ENCODE assay signal across 9 mouse cellular contexts in the genomic region with DNA sequence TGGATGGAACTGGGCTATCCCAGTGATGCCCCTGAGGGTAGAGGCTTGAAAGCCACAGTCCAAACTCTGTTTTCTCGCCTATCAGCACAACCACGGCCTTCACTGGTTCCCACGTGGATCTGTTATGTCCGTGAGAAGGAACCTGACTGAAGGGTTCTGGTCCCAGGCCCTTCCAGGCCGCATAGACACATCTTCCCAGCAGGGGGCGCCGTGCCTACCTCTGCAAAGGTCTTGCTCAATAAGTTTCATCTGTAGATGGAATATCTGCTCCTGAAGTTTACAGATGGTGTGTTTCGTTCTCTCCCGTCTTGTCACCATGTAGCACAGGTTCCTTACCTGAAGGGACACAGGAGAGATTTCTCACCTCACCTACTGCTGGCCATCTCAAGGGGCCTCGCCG. TPM values are rescaled to one million over a fixed set of nuclear protein-coding genes. Genes with fewer than 3 reads are reported as not detected.
DNase-seq lines count a peak whose midpoint lies in the region; ATAC-seq and TF ChIP-seq lines count a peak whose summit lies in the region.
"Had no signal": no experiment of that assay in that cellular context is flagged by ENCODE, and none has a peak within 500 bp of the region (broad histone marks: within the 10 kb centered on the region; RNA-seq: fewer than 3 reads in every experiment).

No protein-coding gene starts in this region.

- DNase-seq in forebrain, postnatal 0 days, result peak; percentile 75
- peak; percentile 88 for DNase-seq in MN1 (ENCODE audit: low spot score)
- peak; percentile 90 to 91 for DNase-seq in cerebellum, postnatal 10 days
- peak; percentile 76 for DNase-seq in heart, adult 8-10 months (ENCODE audit: low spot score)
- peak; percentile 42 to 82 for DNase-seq in left cerebral cortex, postnatal 10 days (ENCODE audit: extremely low spot score in 1 of 2, low spot score in 2 of 2)
- DNase-seq in naive thymus-derived CD4-positive, alpha-beta T cell, adult 2 months (ENCODE audit: low read depth), result peak; percentile 85
- peak; percentile 79 for DNase-seq in stomach, postnatal 0 days (ENCODE audit: low spot score)

- 39% methylated on average over 11 of the region's 11 CpGs for WGBS in forebrain, postnatal 0 days
- 37% methylated on average over 11 of the region's 11 CpGs for WGBS in forebrain, embryonic 13.5 days
- WGBS in stomach, postnatal 0 days, result 29% methylated on average over 11 of the region's 11 CpGs

- H3K27me3 ChIP-seq in forebrain, postnatal 0 days (ENCODE audit: insufficient read depth, low read length), result no peaks in the 10 kb centered on the region
- H3K27me3 ChIP-seq in forebrain, embryonic 13.5 days, result no peaks in the 10 kb centered on the region
- H3K27me3 ChIP-seq in stomach, postnatal 0 days (ENCODE audit: control insufficient read depth, insufficient read depth, low read length), result no peaks in the 10 kb centered on the region
- H3K27me3 ChIP-seq: lung, embryonic 15.5 days had no signal

- intact Hi-C loops in left cerebral cortex, postnatal 10 days (cut with DNase I), result loop anchor here (5.0 kb wide), 1 partner anchor 36 kb away; the partner anchor contains the start of gene Jade2

- H3K4me1 ChIP-seq in forebrain, postnatal 0 days (ENCODE audit: insufficient read depth), result no peaks in the 10 kb centered on the region
- 0 out of 2 replicates have a peak, but pooled peaks cover 6% of the 10 kb centered on the region for H3K4me1 ChIP-seq in forebrain, embryonic 13.5 days
- no peaks in the 10 kb centered on the region for H3K4me1 ChIP-seq in stomach, postnatal 0 days (replicated peaks; ENCODE audit: control insufficient read depth, insufficient read depth)
- H3K4me1 ChIP-seq: lung, embryonic 15.5 days had no signal

- no peaks in the 10 kb centered on the region for H3K9me3 ChIP-seq in forebrain, postnatal 0 days (ENCODE audit: low read length)
- H3K9me3 ChIP-seq in forebrain, embryonic 13.5 days (replicated peaks), result no peaks in the 10 kb centered on the region
- H3K9me3 ChIP-seq in stomach, postnatal 0 days (ENCODE audit: control insufficient read depth, low read length), result no peaks in the 10 kb centered on the region
- H3K9me3 ChIP-seq: lung, embryonic 15.5 days had no signal

- no peak overlapping the region for H3K4me2 ChIP-seq in forebrain, postnatal 0 days (ENCODE audit: low read depth)
- no peak overlapping the region for H3K4me2 ChIP-seq in forebrain, embryonic 13.5 days
- no peak overlapping the region for H3K4me2 ChIP-seq in stomach, postnatal 0 days (replicated peaks; ENCODE audit: low read depth)
- H3K4me2 ChIP-seq: lung, embryonic 15.5 days had no signal

- no peak for TF ChIP-seq EP300 in stomach, postnatal 0 days (optimal IDR thresholded peaks at IDR 0.05)

- no peak for ATAC-seq in forebrain, postnatal 0 days
- ATAC-seq in forebrain, embryonic 13.5 days, result no peak
- 0 out of 2 replicates have a peak, but pooled peaks have one; percentile 24 for ATAC-seq in stomach, postnatal 0 days (ENCODE audit: low FRiP score, low TSS enrichment)

- H3K9ac ChIP-seq in forebrain, postnatal 0 days, result no peak overlapping the region
- no peak overlapping the region for H3K9ac ChIP-seq in forebrain, embryonic 13.5 days
- H3K9ac ChIP-seq in stomach, postnatal 0 days (ENCODE audit: low read length), result no peak overlapping the region
- H3K9ac ChIP-seq: lung, embryonic 15.5 days had no signal

- peak; percentile 83 for TF ChIP-seq CTCF in forebrain, postnatal 0 days (IDR thresholded peaks at IDR 0.05; ENCODE audit: low read depth)
- peak; percentile 94 for TF ChIP-seq CTCF in stomach, postnatal 0 days (IDR thresholded peaks at IDR 0.05; ENCODE audit: low read depth)

- no peak overlapping the region for H3K27ac ChIP-seq in forebrain, postnatal 0 days (ENCODE audit: low read depth, low read length)
- no peak overlapping the region for H3K27ac ChIP-seq in forebrain, embryonic 13.5 days
- H3K27ac ChIP-seq in stomach, postnatal 0 days (replicated peaks), result no peak overlapping the region
- H3K27ac ChIP-seq: lung, embryonic 15.5 days had no signal

- 0 out of 2 replicates have a peak, but pooled peaks cover 4% of the 10 kb centered on the region for H3K36me3 ChIP-seq in forebrain, postnatal 0 days (ENCODE audit: insufficient read depth)
- H3K36me3 ChIP-seq in forebrain, embryonic 13.5 days (ENCODE audit: poor library complexity, severe bottlenecking), result no peaks in the 10 kb centered on the region
- H3K36me3 ChIP-seq in stomach, postnatal 0 days (ENCODE audit: control insufficient read depth, insufficient read depth, low read length), result peaks cover 2% of the 10 kb centered on the region

- H3K4me3 ChIP-seq in forebrain, postnatal 0 days (ENCODE audit: low read depth, low read length), result no peak overlapping the region
- H3K4me3 ChIP-seq in forebrain, embryonic 13.5 days, result no peak overlapping the region
- no peak overlapping the region for H3K4me3 ChIP-seq in stomach, postnatal 0 days (ENCODE audit: low read depth, low read length)
- H3K4me3 ChIP-seq: lung, embryonic 15.5 days had no signal

RNA-seq across cellular contexts. Expression of gene Jade2, which starts 36.6 kb away (rescaled TPM):
- 1.9 and 3.3 TPM in 2 replicates for total RNA-seq in forebrain, postnatal 0 days (2014; rRNA removed)
- 0.34 and 0.56 TPM in 2 replicates for polyA plus RNA-seq in forebrain, postnatal 0 days (2015; fragmentation: Nextera tagmentation; extraction: Ambion mirVana)
- polyA plus RNA-seq in forebrain, embryonic 13.5 days (2015; fragmentation: Nextera tagmentation; extraction: Ambion mirVana), result 0.27 and 0.37 TPM in 2 replicates
- total RNA-seq in heart, adult 8-10 months (2022), result 10 to 100 TPM in 3 of 4 experiments, 1 to 10 TPM in 1; 9.8 to 14.8 (median 11.8) TPM
- 1 to 10 TPM; 6.7 to 8.2 TPM for total RNA-seq in left cerebral cortex, postnatal 10 days (2021)
- 1.2 and 1.3 TPM in 2 replicates for polyA plus RNA-seq in stomach, postnatal 0 days (2015; fragmentation: Nextera tagmentation; extraction: Ambion mirVana)

RNA-seq across cellular contexts. Expression of gene Sar1b, which starts 57.4 kb away (rescaled TPM):
- total RNA-seq in forebrain, postnatal 0 days (2014; rRNA removed), result 114 and 147 TPM in 2 replicates
- 221 and 234 TPM in 2 replicates for polyA plus RNA-seq in forebrain, postnatal 0 days (2015; fragmentation: Nextera tagmentation; extraction: Ambion mirVana)
- polyA plus RNA-seq in forebrain, embryonic 13.5 days (2015; fragmentation: Nextera tagmentation; extraction: Ambion mirVana), result 140 and 146 TPM in 2 replicates
- total RNA-seq in heart, adult 8-10 months (2022), result 100 to 1,000 TPM; 149 to 178 (median 154) TPM
- total RNA-seq in left cerebral cortex, postnatal 10 days (2021), result 10 to 100 TPM; 79.6 to 80.6 TPM
- polyA plus RNA-seq in stomach, postnatal 0 days (2015; fragmentation: Nextera tagmentation; extraction: Ambion mirVana), result 168 and 169 TPM in 2 replicates

RNA-seq across cellular contexts. Expression of gene Sec24a, which starts 57.4 kb away (rescaled TPM):
- total RNA-seq in forebrain, postnatal 0 days (2014; rRNA removed), result 9.7 and 12.6 TPM in 2 replicates
- polyA plus RNA-seq in forebrain, postnatal 0 days (2015; fragmentation: Nextera tagmentation; extraction: Ambion mirVana), result 5.2 and 9.3 TPM in 2 replicates
- 11.0 and 11.7 TPM in 2 replicates for polyA plus RNA-seq in forebrain, embryonic 13.5 days (2015; fragmentation: Nextera tagmentation; extraction: Ambion mirVana)
- 10 to 100 TPM; 15.0 to 16.9 (median 16.2) TPM for total RNA-seq in heart, adult 8-10 months (2022)
- total RNA-seq in left cerebral cortex, postnatal 10 days (2021), result 10 to 100 TPM; 24.4 to 25.8 TPM
- polyA plus RNA-seq in stomach, postnatal 0 days (2015; fragmentation: Nextera tagmentation; extraction: Ambion mirVana), result 8.3 and 8.4 TPM in 2 replicates
